Mouse (Mus musculus) kidney, postnatal 4 days (tissue): ENCODE measurements at regions not wholly inside any gene's neighbourhood (a gene's known extent, or its start where the extent isn't known, plus 50 kb on each side); places are given as distances from the start of the nearest gene placed in this dataset.

Source experiments
- DNase-seq, 2 experiments: peaks; one replicate each; pipeline ENCODE4 v3.0.0; 2021; ENCODE audit warnings: mixed read lengths in 2 of 2

DNA sequence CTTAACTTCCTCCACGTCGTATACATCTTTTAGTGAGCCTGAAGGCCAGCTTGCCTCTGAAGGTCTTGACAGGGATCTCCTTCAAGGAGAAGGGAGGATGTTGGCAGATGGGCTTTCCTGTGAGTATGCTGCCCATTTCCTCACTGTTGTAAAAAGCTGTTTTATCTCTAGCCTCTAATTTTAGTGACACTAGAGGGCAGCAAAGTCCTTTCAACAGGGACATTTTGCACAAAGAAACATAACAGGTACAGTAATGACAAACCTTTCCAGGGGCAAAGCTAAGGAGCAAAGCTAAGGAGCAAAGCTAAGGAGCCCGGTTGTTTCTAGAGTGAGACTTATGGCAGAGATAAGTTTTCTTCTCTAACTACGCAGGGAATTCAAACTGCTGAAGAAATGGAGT, 59.0 kb upstream of the Kbtbd8 start:
- no peak for DNase-seq

- DNase-seq = no peak
These were observed 60.8 kb upstream of the Kbtbd8 start for GRCm38 (mm10) chr6:95056222-95056621.

DNA sequence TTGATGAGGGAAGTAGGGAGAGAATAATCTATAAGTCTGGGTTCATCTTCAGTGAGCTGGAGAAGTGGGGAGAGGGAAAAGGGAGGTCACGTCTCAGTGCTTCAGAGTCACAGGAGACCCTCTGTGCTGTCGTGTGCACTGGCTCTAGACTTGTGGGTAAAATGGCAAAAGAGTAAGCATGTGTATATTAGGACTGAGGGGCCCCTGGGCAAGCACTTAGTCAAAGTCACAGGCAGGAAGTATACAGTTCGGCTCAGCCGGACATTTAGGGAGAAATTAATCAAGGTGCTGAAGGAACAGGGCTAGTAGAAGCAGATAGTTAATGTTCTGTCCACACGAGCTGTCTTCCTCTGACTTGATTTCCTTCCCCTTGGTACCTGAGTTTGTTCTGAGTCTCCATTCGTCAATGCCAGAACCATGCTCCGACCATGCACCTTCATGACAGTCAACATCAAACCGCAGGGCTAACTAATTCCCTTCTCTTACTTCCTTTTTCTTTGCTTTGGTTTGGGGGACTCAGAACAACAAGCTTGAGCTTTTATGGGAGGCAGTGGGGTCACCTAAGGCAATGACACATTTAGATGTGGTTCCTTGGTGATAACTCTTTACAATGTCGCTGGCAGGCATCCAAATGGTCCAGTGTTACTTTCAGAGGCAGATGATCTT, 63.2 kb upstream of the Kbtbd8 start:
- DNase-seq = peak; percentile 22

GRCm38 (mm10) chr6:95041351-95041750, 75.7 kb upstream of the Kbtbd8 start:
- peak in 1 of 2 experiments; percentile 16 for DNase-seq

DNA sequence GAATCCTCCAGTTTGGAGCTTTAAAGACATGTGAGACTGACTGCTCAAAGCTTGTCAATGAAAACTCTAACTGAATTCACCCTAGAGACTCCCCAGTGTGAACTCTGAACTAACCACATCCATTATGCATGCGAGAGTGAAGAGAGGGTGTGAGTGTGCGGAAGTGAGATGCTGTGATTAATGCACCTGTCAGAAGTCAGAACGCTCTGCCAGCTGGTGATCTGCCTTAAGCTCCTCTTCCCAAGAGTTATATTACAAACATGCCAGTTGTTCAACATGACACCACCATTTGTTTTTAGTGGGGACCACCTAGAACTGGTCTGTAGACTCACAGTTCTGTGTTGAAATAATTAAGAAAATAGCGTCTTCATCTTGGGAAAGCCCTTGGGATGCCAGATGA, 92.8 kb upstream of the Kbtbd8 start:
- no peak for DNase-seq

GRCm38 (mm10) chr6:95021724-95022123, 95.3 kb upstream of the Kbtbd8 start:
- no peak for DNase-seq

DNA sequence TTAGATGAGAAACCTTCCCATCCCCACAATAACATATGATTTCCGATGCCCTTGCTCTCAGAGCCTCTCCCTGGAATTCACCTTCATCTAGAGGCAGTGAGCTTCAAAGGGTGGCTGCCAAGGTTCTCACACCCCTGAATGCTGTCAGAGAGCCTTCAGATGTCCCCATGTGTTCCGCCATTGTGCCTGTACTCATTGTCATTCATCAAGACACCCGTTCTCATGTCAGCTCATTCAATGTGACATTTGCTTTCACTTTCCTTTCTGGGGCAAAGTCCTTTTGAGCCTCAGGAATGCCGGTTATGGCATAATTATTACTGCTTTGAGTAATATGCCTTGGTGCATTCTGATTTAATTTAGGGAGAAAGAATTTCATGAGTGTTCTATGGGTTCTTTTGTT, 99.1 kb upstream of the Kbtbd8 start:
- DNase-seq = no peak

- no peak for DNase-seq
These were observed 99.6 kb upstream of the Kbtbd8 start for GRCm38 (mm10) chr6:95017484-95017883.

- DNase-seq = no peak
These were observed 103.9 kb upstream of the Kbtbd8 start for GRCm38 (mm10) chr6:95013096-95013495.

- no peak for DNase-seq
These were observed 110.6 kb upstream of the Kbtbd8 start for GRCm38 (mm10) chr6:95006485-95006884.

GRCm38 (mm10) chr6:95003716-95004115, 113.3 kb upstream of the Kbtbd8 start:
- no peak for DNase-seq

- no peak for DNase-seq
These were observed 117.5 kb upstream of the Kbtbd8 start for GRCm38 (mm10) chr6:94999562-94999961.

- peak; percentile 12 to 33 for DNase-seq
These were observed 118.0 kb upstream of the Kbtbd8 start for GRCm38 (mm10) chr6:94999002-94999401.

DNA sequence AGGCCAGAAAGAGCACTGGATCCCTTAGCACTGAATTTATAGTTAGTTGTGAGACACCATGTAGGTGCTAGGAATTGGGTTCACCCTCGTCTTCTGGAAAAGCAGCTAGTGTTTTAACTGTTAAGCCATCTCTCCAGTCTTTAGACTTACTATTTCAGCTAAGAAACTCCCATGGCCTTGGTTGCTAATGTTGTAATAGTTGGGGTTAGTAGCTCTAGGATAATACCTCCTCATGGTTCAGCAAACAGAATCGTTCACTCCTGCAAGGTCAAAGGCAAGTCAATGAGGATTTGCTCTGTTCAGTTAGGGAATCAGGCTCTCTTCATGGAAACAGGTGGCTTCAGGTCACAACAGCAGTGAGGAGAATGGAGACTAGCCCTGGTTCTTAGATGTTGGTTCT, 118.7 kb upstream of the Kbtbd8 start:
- no peak for DNase-seq

- DNase-seq = no peak
These were observed 122.7 kb upstream of the Kbtbd8 start for GRCm38 (mm10) chr6:94994376-94994775.

DNA sequence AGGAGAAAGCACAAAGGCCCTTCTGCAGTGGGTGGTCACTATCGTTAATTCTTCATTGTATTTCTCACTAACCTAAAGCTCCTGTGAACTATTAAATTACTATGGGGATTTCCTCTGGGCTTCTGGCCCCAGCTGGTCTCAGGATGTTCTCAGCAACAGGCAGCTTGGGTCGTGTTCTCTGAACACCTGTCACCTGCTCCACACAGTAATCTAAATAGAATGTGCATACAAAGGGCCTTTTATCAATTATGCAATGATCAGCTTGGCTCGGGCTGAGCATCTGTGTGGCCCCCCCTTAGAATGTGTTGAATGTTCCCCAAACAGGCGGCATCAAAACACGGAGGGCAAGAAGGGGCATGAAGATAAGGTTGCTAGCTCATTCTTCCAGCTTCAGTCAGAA, 129.6 kb upstream of the Kbtbd8 start:
- DNase-seq = no peak

DNA sequence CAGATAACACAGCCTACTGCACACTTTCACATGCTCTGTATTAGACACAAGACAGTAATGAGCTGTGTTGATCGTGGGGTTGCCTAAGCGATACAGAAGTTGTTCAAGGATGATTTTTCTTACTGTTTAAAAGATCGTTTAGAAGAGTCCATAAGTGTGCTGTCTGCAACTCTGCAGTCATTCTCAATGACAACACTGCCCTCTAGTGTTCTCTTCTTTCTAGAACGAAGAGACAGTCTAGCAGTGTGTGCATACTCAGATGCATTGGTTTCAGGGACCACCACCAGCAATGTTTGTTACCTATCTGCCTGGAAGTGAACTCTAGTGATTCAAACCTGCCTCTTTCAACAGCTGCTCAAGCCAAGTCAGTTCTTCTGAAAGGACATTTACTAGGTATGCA, 130.7 kb upstream of the Kbtbd8 start:
- peak; percentile 3 to 10 for DNase-seq

DNA sequence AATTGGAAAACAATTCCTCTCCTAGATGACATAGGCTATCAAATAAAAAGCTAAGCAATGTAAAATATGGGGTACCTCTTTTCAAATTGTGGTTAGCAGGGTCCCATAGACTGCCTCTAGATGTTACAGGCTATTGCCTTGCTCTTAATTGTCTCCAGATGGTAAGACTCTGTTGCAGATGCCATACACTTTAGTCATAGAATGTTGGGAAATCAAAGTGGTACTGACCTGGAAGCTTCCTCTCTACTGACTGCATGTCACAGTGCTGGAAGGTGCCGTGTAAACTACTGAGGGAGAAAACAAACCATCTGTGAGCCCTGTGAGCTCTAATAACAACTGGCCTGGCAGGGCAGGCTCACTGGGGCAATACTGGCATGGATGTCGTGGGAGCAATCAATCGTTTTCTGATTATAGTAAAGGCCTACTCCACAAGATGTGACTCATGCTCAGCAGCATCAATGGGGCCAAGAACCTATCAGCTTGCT, 132.6 kb upstream of the Kbtbd8 start:
- no peak for DNase-seq

DNA sequence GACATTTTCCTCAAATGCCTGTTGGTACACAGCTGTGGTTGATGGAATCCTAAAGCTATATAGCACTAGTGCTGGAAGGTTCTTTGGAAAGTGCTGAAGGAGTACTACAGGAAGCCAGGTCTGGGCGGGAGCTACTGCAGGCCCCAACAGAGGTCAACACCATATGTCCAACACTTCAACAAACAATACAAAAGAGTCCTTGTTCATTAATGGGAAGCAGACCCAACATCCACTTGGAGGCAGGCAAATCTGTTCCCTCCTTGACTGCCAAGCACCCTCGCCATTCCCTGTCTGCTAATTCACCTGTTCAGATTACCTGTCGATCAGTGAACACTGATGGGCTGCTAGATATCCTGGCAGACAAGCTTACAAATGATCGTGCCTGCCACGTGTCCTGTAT, 148.4 kb upstream of the Kbtbd8 start:
- no peak for DNase-seq

DNA sequence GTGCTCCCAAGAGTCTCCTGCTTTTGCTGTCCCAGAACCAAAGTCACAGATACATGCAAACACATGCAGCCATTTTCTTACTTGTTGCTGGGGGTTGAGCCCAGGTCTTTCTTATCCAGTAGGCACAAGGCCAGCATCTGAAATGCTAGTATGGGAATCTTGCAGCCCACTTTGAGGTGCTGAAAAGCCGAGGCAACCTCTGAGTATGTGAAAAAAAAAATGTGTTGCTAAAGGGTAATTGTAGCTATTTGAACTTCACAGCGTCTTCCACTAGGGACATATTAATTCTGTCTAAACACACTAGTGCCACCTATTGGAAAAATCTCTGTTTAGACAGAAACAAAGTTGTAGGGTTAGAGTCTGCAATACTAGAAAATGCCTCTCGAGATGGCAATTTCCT, 150.1 kb upstream of the Kbtbd8 start:
- peak in 1 of 2 experiments; percentile 19 for DNase-seq

DNA sequence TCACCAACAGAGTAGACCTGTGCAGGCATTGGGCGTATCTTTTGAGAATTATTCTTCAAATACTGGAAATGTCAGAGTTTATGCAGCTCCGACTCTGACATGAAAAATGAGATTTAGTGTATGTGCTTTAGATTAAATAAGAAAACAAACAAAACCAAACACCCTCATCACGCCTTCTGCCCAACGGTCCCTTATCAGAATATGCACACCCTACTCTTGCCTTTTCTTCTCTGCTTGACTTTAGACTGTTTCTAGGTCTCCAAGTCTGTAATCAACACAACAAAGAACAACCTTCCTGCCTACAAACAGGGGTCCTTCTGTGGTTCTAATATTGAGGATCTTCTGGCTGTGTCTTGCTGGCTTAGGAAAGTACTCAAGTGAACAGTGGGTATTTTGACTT, 153.8 kb upstream of the Kbtbd8 start:
- no peak for DNase-seq

DNA sequence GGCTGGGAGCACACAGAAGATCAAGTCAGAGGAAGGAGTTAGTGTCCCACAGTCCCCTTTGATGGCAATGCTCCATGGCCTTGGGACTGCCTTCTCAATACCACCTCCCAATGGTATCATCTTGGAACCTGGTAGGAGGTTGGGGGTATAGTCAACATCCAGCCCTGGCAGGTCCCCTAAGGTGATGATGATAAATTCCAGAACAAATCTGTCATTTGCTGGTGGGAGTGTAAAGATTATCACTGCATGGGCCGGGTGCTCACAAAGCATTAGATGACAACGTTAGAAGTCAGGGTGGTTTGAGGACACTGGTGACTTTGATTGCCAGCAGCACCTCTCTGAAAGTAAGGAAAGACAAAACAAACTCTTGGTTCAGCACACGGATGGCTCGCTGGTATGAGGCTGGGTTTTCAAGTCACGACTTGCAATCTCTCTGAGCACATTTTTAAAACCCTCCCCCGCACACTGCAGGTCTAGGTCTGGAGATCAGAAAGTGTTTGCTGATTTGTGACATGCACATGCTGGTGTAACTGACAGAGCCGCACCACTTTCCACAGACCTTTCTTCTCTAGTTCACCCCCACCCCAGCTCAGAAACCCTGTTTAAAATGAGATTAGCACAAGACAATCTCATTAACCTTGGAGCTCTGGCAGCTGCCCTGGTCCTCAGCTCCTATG, 154.5 kb upstream of the Kbtbd8 start:
- peak in 1 of 2 experiments; percentile 5 for DNase-seq

DNA sequence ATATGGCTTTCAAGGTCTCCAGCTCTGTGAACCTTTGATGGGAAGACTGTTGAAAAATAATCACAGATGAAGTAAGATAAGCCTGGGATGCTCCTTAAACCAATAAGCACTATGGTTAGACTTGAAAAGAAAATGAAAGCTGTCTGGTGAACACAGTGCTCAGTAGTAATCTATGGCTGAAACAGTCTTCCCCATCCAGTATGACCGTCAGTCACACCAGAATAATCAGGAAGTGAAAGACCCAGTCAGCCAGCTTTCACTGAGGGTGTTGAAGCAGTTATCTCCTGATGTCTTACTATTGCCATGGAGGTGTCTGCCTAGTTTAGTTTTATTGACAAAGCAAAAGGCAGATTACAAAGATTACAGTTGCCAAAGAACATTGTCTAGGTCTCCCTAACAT, 155.2 kb upstream of the Kbtbd8 start:
- DNase-seq = no peak

GRCm38 (mm10) chr6:94957990-94958389, 159.1 kb upstream of the Kbtbd8 start:
- DNase-seq = no peak
